Mouse (Mus musculus): ENCODE measurements at regions not wholly inside any gene's neighbourhood (a gene's known extent, or its start where the extent isn't known, plus 50 kb on each side); places are given as distances from the start of the nearest gene placed in this dataset.
"Not testable (repeated sequence)": the region's sequence is repeated elsewhere in the genome, so short reads cannot be mapped to it uniquely, and the experiment has no call there.

DNA sequence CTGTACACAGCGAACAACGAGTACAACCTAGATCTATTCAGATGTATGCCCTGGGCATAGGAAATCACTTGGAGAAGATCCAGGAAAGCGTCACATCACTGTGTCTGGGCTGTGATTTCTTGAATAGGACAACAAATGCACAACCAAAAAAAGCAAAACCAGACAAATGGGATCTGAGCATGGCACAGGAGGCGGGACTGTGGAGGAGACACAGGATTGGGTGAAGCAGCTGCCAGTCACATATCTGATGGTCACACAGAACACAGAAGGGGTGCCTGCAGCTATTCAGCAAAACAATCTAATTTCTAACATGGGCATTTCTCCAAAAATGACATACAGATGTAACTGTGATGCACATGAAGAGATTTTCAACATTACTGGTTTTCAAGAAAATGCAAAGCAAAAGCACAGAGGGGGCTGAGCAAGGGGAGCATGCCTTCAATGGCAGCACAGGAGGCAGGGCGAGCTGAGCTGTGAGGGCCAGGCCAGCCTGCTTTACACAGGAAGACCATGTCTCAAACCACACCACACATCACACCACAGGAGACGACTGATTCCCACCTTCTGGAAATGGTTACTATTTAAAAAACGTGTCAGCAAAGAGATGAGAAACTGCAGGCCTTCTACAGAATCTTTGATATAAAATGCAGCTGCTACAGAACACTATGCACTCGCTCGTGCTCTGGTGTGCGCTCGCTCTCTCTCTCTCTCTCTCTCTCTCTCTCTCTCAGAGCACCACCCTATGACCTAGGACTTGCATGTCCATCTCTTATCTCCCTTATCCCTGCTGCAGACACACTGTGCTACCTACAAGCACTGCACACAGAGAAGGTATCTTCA is 175.2 kb upstream of the Klf14 start:
- no peak for DNase-seq (ENCODE audit: low spot score)

GRCm38 (mm10) chr6:31134736-31135077 is 175.8 kb upstream of the Klf14 start:
- no peak for DNase-seq (ENCODE audit: low spot score)

DNA sequence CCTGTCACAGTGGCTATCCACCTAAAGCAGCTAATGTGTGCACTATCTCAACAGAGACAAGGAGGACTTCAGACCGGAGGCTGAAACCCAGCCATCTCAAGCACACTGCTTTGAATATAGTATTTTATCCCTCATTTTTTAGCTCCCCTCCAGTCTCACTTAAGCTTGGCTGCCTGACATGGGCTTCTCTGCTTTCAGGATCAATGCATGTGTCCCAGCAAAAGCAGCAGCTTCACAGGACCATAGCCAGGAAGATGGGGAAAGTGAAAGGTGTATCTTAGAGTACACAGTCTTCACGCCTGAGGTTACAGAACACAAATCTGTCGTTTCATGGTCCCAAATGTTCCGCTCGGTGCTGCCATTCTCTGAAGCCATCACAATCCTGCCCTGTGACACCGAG is 176.7 kb upstream of the Klf14 start:
- no peak for DNase-seq (ENCODE audit: low spot score)

- DNase-seq (ENCODE audit: low spot score), result peak; percentile 72
These were observed 178.0 kb upstream of the Klf14 start for GRCm38 (mm10) chr6:31136895-31137294.

GRCm38 (mm10) chr6:31137351-31137750 is 178.5 kb upstream of the Klf14 start:
- no peak for DNase-seq (ENCODE audit: low spot score)

DNA sequence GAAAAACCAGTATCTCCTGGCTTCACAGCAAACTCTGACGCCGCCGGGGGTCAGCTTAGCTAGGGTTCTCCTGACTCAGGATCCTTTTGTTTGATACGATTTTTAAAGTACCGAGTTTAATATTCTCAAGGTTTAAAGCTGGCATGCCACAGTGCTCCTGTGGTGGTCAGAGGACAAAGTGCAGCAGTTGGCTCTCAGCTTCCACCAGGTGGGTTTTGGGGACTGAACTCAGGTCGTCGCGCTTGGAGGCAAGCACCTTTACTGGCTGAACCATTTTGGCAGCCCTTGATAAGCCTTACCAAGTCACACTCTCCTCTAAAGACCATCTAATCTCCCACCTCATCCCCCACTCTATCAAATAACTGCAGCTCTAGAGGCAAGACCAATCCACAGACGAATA is 181.1 kb upstream of the Klf14 start:
- no peak for DNase-seq (ENCODE audit: low spot score)

DNA sequence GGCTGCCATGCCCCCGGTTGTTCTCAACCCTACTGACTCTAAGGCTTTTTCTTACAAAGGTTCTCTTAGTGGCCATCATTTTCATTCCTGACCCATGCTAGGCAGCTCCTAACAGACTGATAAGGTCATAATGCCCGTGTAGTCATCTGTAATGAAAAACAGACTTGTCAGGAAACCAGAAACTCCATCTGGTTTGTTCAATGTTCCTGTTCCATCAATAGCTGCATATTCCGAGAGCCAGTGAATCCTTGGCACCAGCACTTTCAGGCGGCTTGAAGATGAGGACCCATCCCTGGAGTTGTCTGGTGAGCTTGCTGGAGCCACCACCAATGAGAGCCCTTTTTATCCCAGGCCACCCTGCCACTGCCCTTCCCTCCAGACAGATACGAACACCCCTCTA is 181.7 kb upstream of the Klf14 start:
- DNase-seq (ENCODE audit: low spot score), result no peak

DNA sequence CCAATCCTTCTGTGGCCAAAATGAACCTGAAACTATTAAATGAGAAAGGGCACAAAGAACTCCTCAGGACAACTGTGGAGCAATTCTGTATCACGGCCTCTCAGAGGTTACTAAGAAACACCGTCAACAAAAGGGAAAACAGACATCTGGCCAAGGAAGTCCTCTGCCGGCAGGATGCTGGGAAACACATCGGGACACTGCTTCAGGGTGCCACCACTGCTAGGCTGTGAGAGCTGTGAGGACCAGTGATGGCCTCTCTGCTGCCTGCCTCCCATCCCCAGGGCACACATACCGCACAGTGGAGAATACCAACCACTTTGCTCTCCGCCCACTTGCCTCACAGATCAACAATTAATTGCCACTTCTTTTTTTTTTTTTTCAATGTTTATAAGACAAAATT is 182.6 kb upstream of the Klf14 start:
- no peak for DNase-seq (ENCODE audit: low spot score)

DNA sequence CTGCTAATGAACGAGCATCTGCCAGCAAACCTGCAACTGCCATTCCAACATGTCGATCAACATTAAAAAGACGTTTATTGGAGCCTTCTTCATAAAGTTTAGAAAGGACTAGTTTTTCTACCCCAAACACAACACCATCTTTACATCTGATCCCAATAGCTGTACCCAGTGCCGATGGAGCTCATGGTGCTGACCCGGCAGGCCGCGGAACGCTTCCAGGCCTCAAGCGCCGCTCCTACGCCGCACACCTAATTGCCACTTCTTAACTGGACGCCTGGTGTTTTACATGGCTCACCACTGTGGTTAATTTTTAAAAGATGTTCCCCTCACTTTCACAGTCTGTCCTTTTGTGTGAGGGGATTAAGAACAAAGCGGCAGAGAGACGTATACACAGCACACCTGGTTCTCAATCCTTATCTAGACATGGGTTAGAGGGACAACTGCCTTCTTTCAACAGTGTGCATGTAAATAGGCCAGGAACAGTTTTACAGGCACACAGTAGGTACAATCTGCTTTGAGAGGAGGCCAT is 183.7 kb upstream of the Klf14 start:
- DNase-seq (ENCODE audit: low spot score), result not testable (repeated sequence)

DNA sequence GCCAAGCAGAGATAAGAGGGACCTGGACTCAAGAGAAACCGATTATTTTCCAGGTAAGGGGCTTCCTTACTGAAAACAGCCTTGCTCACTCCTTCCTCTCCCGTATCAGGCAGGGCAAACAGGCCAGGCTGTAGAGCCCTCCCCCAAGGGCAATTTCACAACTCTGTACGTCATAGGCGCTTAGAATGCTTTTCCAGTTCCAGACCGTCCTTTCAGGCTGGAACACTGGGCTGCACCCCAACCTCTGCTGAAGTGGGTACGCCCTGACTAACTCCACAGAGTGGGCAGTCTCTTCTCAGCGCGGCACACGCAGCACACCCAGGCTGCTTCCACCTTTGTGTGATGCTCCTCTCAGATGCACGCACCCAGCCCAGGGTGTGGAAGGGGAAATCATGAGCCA is 186.8 kb upstream of the Klf14 start:
- no peak for DNase-seq (ENCODE audit: low spot score)

- peak; percentile 27 for DNase-seq (ENCODE audit: low spot score)
These were observed 187.9 kb upstream of the Klf14 start for GRCm38 (mm10) chr6:31146779-31147178.

DNA sequence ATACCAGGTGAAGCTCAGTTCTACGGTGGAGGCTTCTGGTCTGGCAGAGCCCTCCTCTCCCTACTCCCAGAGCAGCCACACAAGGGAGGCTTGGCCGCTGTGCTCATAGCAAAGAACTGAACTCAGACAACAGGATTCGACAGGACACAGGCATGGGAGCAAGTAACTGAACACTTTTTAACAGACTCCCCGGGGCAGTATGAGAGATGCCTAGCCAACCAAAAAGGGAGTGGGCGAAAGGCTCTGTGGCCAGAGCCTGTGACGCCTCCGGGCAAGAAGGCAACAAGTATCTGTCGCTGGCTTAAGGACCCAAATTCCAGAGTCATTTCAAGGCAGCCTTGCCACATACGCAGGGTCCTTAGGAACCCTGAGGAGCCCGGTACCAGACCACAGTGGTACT is 188.8 kb upstream of the Klf14 start:
- DNase-seq (ENCODE audit: low spot score), result no peak

DNA sequence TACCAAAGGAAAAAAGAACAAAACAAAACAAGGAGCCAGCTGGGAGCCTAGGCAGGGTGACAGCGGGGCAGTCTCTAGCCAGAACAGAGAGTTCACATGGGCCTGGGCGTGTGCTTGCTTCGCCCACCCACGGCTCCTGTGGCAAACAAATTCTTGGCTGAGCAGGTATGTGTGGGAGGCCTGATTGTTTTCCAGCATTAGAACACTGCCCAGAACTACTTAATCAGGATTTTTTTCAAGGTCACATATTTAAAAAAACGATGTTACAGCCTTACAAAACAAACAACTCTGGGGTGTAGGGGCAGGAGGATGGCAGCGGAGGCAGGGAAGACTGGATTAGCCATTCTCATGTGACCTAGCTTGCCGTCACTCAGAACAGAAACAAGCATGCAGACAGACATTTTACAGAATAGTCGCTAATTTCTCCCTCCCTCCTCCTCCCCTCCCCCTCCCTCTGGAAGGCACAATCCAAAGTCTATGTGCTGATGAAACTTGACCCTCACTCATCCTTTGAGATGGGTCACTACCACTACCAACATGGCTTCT is 189.5 kb upstream of the Klf14 start:
- DNase-seq (ENCODE audit: low spot score), result no peak

DNA sequence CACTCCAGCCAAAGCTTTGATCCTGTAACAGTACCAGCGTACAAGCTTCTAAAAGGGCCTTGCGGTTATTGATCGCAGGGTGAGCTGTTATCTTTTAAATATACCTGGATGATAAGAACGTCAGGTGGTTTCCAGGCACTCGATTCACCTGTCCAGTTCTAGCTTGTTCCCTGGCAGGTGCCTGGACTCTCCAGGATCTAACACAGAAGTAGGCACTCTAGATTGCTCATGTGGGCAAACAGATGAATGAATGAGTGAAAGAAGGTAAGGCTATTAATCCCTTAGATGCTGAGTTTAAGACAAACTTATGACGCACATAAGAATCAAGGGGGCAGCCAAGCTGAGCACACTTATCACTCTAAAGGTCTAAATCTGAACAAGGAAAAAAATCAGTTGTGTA is 190.3 kb upstream of the Klf14 start:
- DNase-seq (ENCODE audit: low spot score), result no peak

GRCm38 (mm10) chr6:31150416-31150815 is 191.5 kb upstream of the Klf14 start:
- no peak for DNase-seq (ENCODE audit: low spot score)

- DNase-seq (ENCODE audit: low spot score), result peak; percentile 52
These were observed 197.0 kb upstream of the Klf14 start for GRCm38 (mm10) chr6:31155857-31156256.

DNA sequence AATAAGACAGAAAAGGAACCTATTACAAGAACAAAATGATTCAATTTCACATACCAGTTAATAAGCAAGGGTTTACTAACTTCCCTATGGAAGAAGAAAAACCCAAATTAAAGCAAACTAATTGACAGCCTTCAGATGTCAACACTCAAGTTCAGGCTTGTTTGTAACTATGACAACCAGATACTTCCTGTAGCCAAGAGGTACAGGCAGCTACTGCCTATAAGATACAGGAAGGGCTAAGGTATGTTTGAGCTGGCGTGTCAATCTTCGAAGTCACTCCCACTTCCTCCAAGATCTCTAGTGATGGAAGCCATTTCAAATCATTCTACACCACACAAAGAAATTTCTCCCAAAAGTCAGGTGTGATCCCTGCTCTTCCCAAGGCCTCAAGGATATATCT is 198.1 kb upstream of the Klf14 start:
- no peak for DNase-seq (ENCODE audit: low spot score)

- DNase-seq (ENCODE audit: low spot score), result no peak
These were observed 198.6 kb upstream of the Klf14 start for GRCm38 (mm10) chr6:31157429-31157828.

DNA sequence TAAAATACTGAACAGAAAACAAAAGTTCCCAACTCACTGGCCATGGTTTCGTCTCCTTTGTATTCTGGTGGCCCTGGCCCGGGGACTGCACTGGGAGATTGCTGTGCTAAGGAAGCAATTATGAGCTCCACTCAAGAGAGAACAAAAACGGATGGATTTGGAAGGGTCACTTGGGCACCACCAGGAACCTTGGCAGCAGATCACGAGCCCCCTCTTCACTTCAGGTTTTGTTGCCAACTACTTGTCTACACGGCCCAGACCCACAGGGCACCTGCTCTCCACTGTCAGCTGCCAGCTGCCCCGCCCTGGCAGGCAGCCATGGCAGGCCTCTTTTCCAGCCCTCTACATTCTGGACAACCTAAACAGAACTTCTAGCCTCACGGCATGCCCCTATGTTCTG is 199.8 kb upstream of the Klf14 start:
- DNase-seq (ENCODE audit: low spot score), result no peak

GRCm38 (mm10) chr6:31159240-31159639 is 200.4 kb upstream of the Klf14 start:
- no peak for DNase-seq (ENCODE audit: low spot score)

- no peak for DNase-seq (ENCODE audit: low spot score)
These were observed 201.2 kb upstream of the Klf14 start for GRCm38 (mm10) chr6:31159935-31160670.

DNA sequence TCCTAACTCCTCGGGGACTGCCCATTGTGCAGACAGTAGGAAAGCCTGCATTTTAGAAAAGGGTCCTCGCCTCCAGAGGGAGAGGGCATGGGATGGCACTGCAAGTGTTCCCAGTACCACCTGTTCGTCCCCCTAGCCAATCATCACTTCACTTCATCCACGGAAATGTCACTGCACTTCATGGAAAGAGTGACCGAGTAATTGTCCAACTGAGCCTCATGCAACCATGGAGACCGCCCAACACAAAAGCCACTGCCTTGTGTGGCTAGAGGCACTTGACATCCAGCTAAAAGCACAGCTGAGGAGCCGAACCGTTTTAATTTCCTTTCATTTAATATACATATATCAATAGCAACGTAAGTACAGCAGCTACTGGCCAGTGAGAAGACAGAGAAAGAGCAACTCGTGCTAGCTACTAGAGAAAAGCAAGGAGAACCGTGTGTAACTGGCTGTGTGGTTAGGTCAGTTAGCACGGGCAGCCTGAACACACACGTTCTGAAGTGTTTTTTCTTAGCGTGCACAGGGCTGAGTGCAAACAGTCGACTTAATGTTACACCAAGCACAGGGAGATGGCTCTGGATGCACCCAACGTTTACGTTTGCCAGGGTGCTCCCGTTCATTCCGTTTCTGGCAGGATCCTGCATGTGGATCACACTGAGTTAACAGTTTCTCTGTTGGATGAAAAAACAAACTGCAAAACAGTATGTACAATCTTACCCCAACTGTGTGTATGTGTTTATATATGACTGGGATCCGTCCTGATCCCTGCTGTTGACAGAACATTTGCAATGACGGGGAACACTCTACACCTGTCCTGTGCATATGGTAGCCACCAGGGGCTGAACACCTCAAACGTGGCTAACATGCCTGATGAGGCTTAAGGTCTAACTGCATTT is 202.8 kb upstream of the Klf14 start:
- DNase-seq (ENCODE audit: low spot score), result no peak

Data from embryo, embryonic 10 days (tissue).